Mouse (Mus musculus): Measurements from ENCODE around the gene Cmip. TPM values are rescaled to one million over a fixed set of nuclear protein-coding genes. Genes with fewer than 3 reads are reported as not detected.

The Cmip gene
- total RNA-seq, 2 experiments from 2014 or later, result 11.8 to 30.7 TPM

Other genes starting within 250 kb of the Cmip start
- gene Pkd1l2, start 174.6 kb upstream of the Cmip start, total RNA-seq (2014; fragmentation: Nextera tagmentation), result not detected in 2 replicates
- not detected in 2 replicates for gene Pkd1l2, start 174.6 kb upstream of the Cmip start, total RNA-seq (2017)
- 0.47 and 0.49 TPM in 2 replicates for gene Bco1, start 161.2 kb upstream of the Cmip start, total RNA-seq (2014; fragmentation: Nextera tagmentation)
- gene Bco1, start 161.2 kb upstream of the Cmip start, total RNA-seq (2017), result 1.1 and 2.3 TPM in 2 replicates
- 5.9 and 7.6 TPM in 2 replicates for gene Gan, start 98.9 kb upstream of the Cmip start, total RNA-seq (2014; fragmentation: Nextera tagmentation)
- 3.4 and 6.4 TPM in 2 replicates for gene Gan, start 98.9 kb upstream of the Cmip start, total RNA-seq (2017)
- 60.4 and 61.3 TPM in 2 replicates for gene Plcg2, start 241.2 kb downstream of the Cmip start, total RNA-seq (2014; fragmentation: Nextera tagmentation)
- gene Plcg2, start 241.2 kb downstream of the Cmip start, total RNA-seq (2017), result 69.4 and 72.2 TPM in 2 replicates

Data from granulocyte monocyte progenitor cell, adult 5-6 weeks (primary cell).